Mouse (Mus musculus) embryonic facial prominence, embryonic 11.5 days (tissue): Measurements from ENCODE around the gene Fer. TPM values are rescaled to one million over a fixed set of nuclear protein-coding genes. Genes with fewer than 3 reads are reported as not detected.

ENCODE experiments used
- ATAC-seq: fragments of 200-750 bp; cut with Nextera tagmentation; replicated peaks from 2 replicates; pipeline ENCODE4 v1.8.0; 2017; ENCODE audit warnings: low read depth; ENCODE audit not compliant: insufficient number of reproducible peaks, low FRiP score, low TSS enrichment
- DNase-seq: peaks from one replicate; pipeline ENCODE4 v3.0.0-alpha.2; 2015; ENCODE audit warnings: low spot score
- H3K27ac ChIP-seq: fragments of 300-500 bp; sonication (generic); replicated peaks from 2 replicates; pipeline ENCODE4 v1.5.1; 2014; ENCODE audit warnings: mild to moderate bottlenecking, low read depth, low read length, control low read depth
- H3K27me3 ChIP-seq: fragments of 300-500 bp; sonication (generic); 2 replicates; pipeline ENCODE4 v1.6.1; 2014; ENCODE audit warnings: mild to moderate bottlenecking, low read length, moderate library complexity, mixed read lengths; ENCODE audit not compliant: control insufficient read depth, insufficient read depth
- H3K36me3 ChIP-seq: fragments of 300-500 bp; sonication (generic); replicated peaks from 2 replicates; pipeline ENCODE4 v1.6.1; 2014; ENCODE audit warnings: low read depth, mild to moderate bottlenecking, low read length, moderate library complexity, mixed read lengths; ENCODE audit not compliant: control insufficient read depth, insufficient read depth
- H3K4me1 ChIP-seq: fragments of 300-500 bp; sonication (generic); 2 replicates; pipeline ENCODE4 v1.6.1; 2014; ENCODE audit warnings: low read length, mixed read lengths; ENCODE audit not compliant: control insufficient read depth, insufficient read depth
- H3K4me2 ChIP-seq: fragments of 300-500 bp; sonication (generic); 2 replicates; pipeline ENCODE4 v1.6.1; 2014; ENCODE audit warnings: low read depth, mild to moderate bottlenecking, control low read depth, low read length, moderate library complexity
- H3K4me3 ChIP-seq: fragments of 300-500 bp; sonication (generic); 2 replicates; pipeline ENCODE4 v1.5.1; 2014; ENCODE audit warnings: low read depth, low read length, control low read depth
- H3K9ac ChIP-seq: fragments of 300-500 bp; sonication (generic); replicated peaks from 2 replicates; pipeline ENCODE4 v1.6.1; 2014; ENCODE audit warnings: mild to moderate bottlenecking, control low read depth, low read length
- H3K9me3 ChIP-seq: fragments of 300-500 bp; sonication (generic); replicated peaks from 2 replicates; pipeline ENCODE4 v1.6.1; 2016; ENCODE audit warnings: mild to moderate bottlenecking, low read length, inconsistent platforms, mixed read lengths; ENCODE audit not compliant: control insufficient read depth
- WGBS: fragments of 180-500 bp; shearing (Covaris S2); extraction: QIAGEN DNeasy Blood & Tissue Kit; methylation state at CpG from one replicate; pipeline ENCODE4 v1.1.7; 2014; 5-methylcytosine and 5-hydroxymethylcytosine counted together
- polyA plus RNA-seq: library from polyadenylated mRNA; unstranded; fragments of >200 nt; fragmentation: Nextera tagmentation; extraction: Ambion mirVana; gene quantifications from 2 replicates; pipeline ENCODE4 v1.2.1, GENCODE M21; 2014

Gene Fer
- polyA plus RNA-seq, 1 experiment from 2014 or later, result 34.6 TPM

- H3K9me3 ChIP-seq, result no peaks in the 10 kb centered on the region
- no peak overlapping the region for H3K27ac ChIP-seq
- ATAC-seq (no peak), DNase-seq (no peak)
- no peaks in the 10 kb centered on the region for H3K36me3 ChIP-seq
- H3K4me1 ChIP-seq, result no peaks in the 10 kb centered on the region
- H3K4me3 ChIP-seq, result no peak overlapping the region
- H3K9ac ChIP-seq, result no peak overlapping the region
- H3K27me3 ChIP-seq, result no peaks in the 10 kb centered on the region
- H3K4me2 ChIP-seq, result no peak overlapping the region
- WGBS, result 84% methylated on average over 3 of the region's 3 CpGs
Observed at GRCm38 (mm10) chr17:64096811-64097210, 233.9 kb downstream of the Fer start.

- no peaks in the 10 kb centered on the region for H3K4me1 ChIP-seq
Observed at GRCm38 (mm10) chr17:64097788-64098359, 235.0 kb downstream of the Fer start.

DNA sequence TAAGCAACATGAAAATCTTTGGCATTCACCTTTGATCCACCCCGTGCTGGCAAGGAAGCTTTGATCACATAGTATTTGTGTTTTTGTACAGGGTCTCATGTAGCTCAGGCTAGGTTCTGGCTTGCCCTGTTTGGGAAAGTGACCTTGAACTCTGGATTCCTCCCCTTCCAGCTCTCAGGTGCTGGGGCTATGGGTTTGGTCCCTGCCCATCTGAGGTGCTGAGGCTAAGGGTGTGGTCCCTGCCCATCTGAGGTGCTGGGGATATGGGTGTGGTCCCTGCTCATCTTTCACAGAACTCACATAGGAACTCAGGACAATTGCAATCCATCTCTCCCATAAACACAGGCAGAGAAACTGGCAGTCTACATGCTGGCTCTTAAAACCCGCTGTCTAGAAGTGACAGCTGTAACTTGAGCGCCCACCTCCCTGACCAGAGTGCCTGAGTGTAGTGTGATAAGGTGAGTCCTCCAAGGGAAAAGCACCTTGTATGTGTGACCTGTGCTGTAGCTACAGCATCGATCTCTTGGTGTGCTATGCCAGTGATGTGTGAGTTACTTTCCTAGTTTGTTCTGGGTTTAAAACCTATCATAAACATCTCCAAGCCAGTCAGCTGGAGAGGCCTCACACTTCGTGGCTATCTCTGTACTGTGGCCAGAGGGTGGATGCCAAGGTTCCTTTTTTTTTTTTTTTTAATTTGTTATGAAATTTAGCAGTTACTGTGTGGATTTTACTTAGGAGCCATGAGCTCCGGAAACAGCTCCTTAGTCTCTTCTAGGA lies 236.7 kb downstream of the Fer start:
- ATAC-seq, result no peak
- no peaks in the 10 kb centered on the region for H3K27me3 ChIP-seq
- no peak overlapping the region for H3K4me3 ChIP-seq
- no peak overlapping the region for H3K4me2 ChIP-seq
- WGBS, result 78% methylated on average over 6 of the region's 6 CpGs
- DNase-seq, result no peak
- H3K9me3 ChIP-seq, result no peaks in the 10 kb centered on the region
- no peaks in the 10 kb centered on the region for H3K4me1 ChIP-seq
- H3K27ac ChIP-seq, result no peak overlapping the region
- no peak overlapping the region for H3K9ac ChIP-seq
- no peaks in the 10 kb centered on the region for H3K36me3 ChIP-seq

More at GRCm38 (mm10) chr17:64097788-64098359, 235.0 kb downstream of the Fer start:
- Histone ChIP-seq H3K9me3 (no peaks in the 10 kb centered on the region), H3K9ac (no peak overlapping the region), H3K27me3 (no peaks in the 10 kb centered on the region), H3K36me3 (no peaks in the 10 kb centered on the region), H3K4me3 (no peak overlapping the region), H3K27ac (no peak overlapping the region), H3K4me2 (no peak overlapping the region)
- DNase-seq (no peak), ATAC-seq (no peak)
- 62% methylated on average over 5 of the region's 5 CpGs for WGBS

DNA sequence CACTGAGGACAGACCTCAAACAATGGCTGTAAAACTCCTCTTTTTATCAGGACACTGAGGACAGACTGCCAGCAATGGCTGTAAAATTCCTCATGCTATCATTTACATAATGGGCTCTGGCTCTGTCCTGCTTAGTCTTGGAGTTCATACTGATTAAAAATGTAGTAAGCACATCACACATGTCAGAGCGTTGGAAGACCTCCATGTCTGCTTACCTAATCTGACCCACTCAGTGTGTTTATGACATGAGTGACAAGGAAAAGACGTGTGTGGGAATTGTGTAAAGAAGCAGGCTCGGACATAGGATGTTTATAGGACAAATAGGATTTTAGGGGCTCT lies 237.3 kb downstream of the Fer start:
- Histone ChIP-seq H3K9me3 (no peaks in the 10 kb centered on the region), H3K4me3 (no peak overlapping the region), H3K27me3 (no peaks in the 10 kb centered on the region), H3K4me1 (no peaks in the 10 kb centered on the region), H3K36me3 (no peaks in the 10 kb centered on the region), H3K9ac (no peak overlapping the region), H3K4me2 (no peak overlapping the region), H3K27ac (no peak overlapping the region)
- 72% methylated on average over 3 of the region's 3 CpGs for WGBS
- no peak for DNase-seq
- ATAC-seq, result no peak

DNA sequence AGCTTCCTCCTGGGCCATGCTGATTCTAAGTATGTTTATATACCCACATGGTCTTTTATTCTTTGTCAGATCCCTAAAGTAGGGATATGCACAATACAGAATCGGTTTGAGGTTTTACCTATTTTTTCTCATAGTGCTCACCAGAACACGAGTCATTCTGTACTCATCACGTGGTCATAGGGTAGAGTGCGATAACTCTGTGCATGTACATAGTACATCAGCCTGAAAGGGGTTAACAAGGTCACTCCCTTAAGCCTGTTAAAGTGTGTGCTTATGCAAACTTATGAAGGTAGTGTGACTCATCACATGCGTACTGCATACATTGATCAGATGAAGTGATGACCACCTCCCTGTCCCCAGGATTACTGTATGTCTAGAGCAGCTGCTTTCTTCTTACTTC lies 245.9 kb downstream of the Fer start:
- Histone ChIP-seq H3K4me2 (no peak overlapping the region), H3K27me3 (no peaks in the 10 kb centered on the region), H3K4me1 (no peaks in the 10 kb centered on the region), H3K9ac (no peak overlapping the region), H3K36me3 (no peaks in the 10 kb centered on the region), H3K4me3 (no peak overlapping the region), H3K27ac (no peak overlapping the region), H3K9me3 (no peaks in the 10 kb centered on the region)
- ATAC-seq (no peak), DNase-seq (no peak)
- 93% methylated on average over 5 of the region's 5 CpGs for WGBS

- Histone ChIP-seq H3K27me3 (no peaks in the 10 kb centered on the region), H3K9me3 (no peaks in the 10 kb centered on the region), H3K27ac (no peak overlapping the region), H3K9ac (no peak overlapping the region), H3K4me3 (no peak overlapping the region), H3K4me1 (no peaks in the 10 kb centered on the region), H3K4me2 (no peak overlapping the region), H3K36me3 (no peaks in the 10 kb centered on the region)
- ATAC-seq (no peak), DNase-seq (no peak)
- 87% methylated on average over 8 of the region's 8 CpGs for WGBS
Observed at GRCm38 (mm10) chr17:64109871-64110270, 247.0 kb downstream of the Fer start.

GRCm38 (mm10) chr17:64113625-64114024 lies 250.8 kb downstream of the Fer start:
- ATAC-seq, result no peak
- Histone ChIP-seq H3K4me2 (no peak overlapping the region), H3K9ac (no peak overlapping the region), H3K4me3 (no peak overlapping the region), H3K9me3 (no peaks in the 10 kb centered on the region), H3K27ac (no peak overlapping the region), H3K27me3 (no peaks in the 10 kb centered on the region), H3K4me1 (no peaks in the 10 kb centered on the region), H3K36me3 (no peaks in the 10 kb centered on the region)
- WGBS, result 89% methylated on average over 5 of the region's 5 CpGs
- no peak for DNase-seq

DNA sequence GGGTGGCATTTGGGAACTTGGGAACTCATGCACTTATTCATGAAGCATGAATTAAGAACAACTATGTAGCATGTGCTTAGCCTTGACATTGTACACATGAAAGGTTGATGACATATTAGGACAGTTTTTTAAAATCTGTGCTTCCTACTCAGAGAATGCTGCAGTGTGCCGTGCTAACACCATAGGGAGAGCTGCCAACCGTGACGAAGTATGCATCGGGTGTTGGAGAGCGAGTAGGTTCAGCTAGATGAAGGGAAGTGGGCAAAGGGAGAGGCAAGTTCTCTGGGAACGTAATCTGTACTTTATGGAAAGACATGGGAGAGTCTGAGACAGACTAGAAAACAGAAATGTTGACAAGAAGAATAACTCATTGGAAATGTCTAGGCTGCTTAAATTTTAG lies 253.9 kb downstream of the Fer start:
- Histone ChIP-seq H3K4me2 (no peak overlapping the region), H3K9ac (no peak overlapping the region), H3K36me3 (no peaks in the 10 kb centered on the region), H3K4me1 (no peaks in the 10 kb centered on the region), H3K27ac (no peak overlapping the region), H3K4me3 (no peak overlapping the region), H3K27me3 (no peaks in the 10 kb centered on the region), H3K9me3 (no peaks in the 10 kb centered on the region)
- no peak for DNase-seq
- WGBS, result 87% methylated on average over 6 of the region's 6 CpGs
- ATAC-seq, result no peak
